Mouse (Mus musculus) forebrain, postnatal 0 days (tissue): ENCODE data around the gene Emc9. TPM values are rescaled to one million over a fixed set of nuclear protein-coding genes. Genes with fewer than 3 reads are reported as not detected.

Source experiments
- ATAC-seq: fragments of 200-750 bp; cut with Nextera tagmentation; 2 replicates; pipeline ENCODE4 v1.8.0; 2017; ENCODE audit warnings: mild to moderate bottlenecking, moderate library complexity
- DNase-seq: peaks from one replicate; pipeline ENCODE4 v3.0.0-alpha.2; 2015
- H3K27ac ChIP-seq: fragments of 300-500 bp; sonication (generic); 2 replicates; pipeline ENCODE4 v1.5.1; 2014; ENCODE audit warnings: low read depth, mild to moderate bottlenecking, antibody characterized with exemption, low read length, moderate library complexity, mixed read lengths
- H3K27me3 ChIP-seq: fragments of 300-500 bp; sonication (generic); 2 replicates; pipeline ENCODE4 v1.6.1; 2014; ENCODE audit warnings: mild to moderate bottlenecking, low read length, mixed read lengths; ENCODE audit not compliant: insufficient read depth
- H3K36me3 ChIP-seq: fragments of 300-500 bp; sonication (generic); 2 replicates; pipeline ENCODE4 v1.6.1; 2014; ENCODE audit warnings: mild to moderate bottlenecking, moderate library complexity; ENCODE audit not compliant: insufficient read depth
- H3K4me1 ChIP-seq: fragments of 300-500 bp; sonication (generic); 2 replicates; pipeline ENCODE4 v1.6.1; 2014; ENCODE audit warnings: antibody characterized with exemption; ENCODE audit not compliant: insufficient read depth
- H3K4me2 ChIP-seq: fragments of 300-500 bp; sonication (generic); 2 replicates; pipeline ENCODE4 v1.6.1; 2014; ENCODE audit warnings: low read depth, mild to moderate bottlenecking, moderate library complexity
- H3K4me3 ChIP-seq: fragments of 300-500 bp; sonication (generic); 2 replicates; pipeline ENCODE4 v1.5.1; 2014; ENCODE audit warnings: low read depth, low read length, mixed read lengths
- H3K9ac ChIP-seq: fragments of 300-500 bp; sonication (generic); 2 replicates; pipeline ENCODE4 v1.6.1; 2014; ENCODE audit warnings: mild to moderate bottlenecking
- H3K9me3 ChIP-seq: fragments of 300-500 bp; sonication (generic); 2 replicates; pipeline ENCODE4 v1.6.1; 2016; ENCODE audit warnings: low read length
- CTCF ChIP-seq: sonication (generic); IDR thresholded peaks from 2 replicates; pipeline ENCODE4 v1.5.1; 2016; ENCODE audit warnings: antibody characterized with exemption, control low read depth, low read depth
- WGBS: fragments of 180-500 bp; shearing (Covaris S2); extraction: QIAGEN DNeasy Blood & Tissue Kit; methylation state at CpG from one replicate; pipeline ENCODE4 v1.1.7; 2014; 5-methylcytosine and 5-hydroxymethylcytosine counted together
- polyA plus RNA-seq: library from polyadenylated mRNA; unstranded; fragments of >200 nt; fragmentation: Nextera tagmentation; extraction: Ambion mirVana; gene quantifications from 2 replicates; pipeline ENCODE4 v1.2.1, GENCODE M21; 2015
- total RNA-seq: library from RNA; depleted of rRNA; stranded (reverse); fragments of >200 nt; gene quantifications from 2 replicates; pipeline ENCODE4 v1.2.3, GENCODE M21; 2014

Emc9 gene
- total and polyA plus RNA-seq, 2 experiments from 2014 or later = 31.5 to 53.2 TPM

DNA sequence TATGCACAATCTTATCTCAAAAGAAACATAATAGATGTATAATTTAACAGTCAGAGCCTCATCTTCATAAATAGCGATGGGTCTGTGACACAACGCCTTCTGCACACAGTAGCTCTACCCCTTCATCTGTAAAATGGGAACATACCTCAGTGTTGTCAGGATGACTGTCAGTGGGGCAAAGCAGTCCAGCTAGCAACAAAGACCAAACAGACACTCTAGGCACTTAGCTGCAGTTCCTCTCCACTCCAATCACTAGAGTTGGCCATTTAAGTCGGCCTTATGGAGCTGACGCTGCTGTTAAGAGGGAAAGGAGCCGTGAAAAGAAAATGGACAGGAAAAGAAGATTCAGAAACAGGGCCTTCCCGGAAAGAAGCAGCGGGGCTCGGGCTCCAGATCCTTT lies 33.3 kb downstream of the Emc9 start:
- Histone ChIP-seq H3K27ac (no peak overlapping the region), H3K4me2 (no peak overlapping the region), H3K27me3 (no peaks in the 10 kb centered on the region), H3K4me1 (no peaks in the 10 kb centered on the region), H3K9me3 (no peaks in the 10 kb centered on the region), H3K4me3 (no peak overlapping the region), H3K36me3 (peaks cover 18% of the 10 kb centered on the region), H3K9ac (no peak overlapping the region)
- WGBS = 91% methylated on average over 8 of the region's 8 CpGs
- no peak for TF ChIP-seq CTCF
- DNase-seq (no peak), ATAC-seq (no peak)

DNA sequence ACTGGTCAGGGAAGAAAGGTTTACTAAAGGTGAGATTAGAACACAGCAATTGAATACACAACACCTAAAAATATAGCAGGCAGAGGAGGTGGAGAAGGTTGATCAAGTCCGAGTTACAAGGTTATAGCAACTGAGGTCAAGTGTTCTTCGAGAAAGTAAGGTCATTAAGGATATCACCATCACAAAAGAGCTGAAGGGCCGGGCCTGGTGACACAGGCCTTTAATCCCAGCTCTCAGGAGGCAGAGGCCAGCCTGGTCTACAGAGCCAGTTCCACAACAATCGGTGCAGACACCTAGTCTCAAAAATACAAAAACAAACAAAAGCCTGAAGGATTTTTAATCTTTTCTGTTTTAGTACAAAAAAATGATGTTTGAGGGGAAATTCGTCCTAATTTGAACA lies 33.8 kb downstream of the Emc9 start:
- no peaks in the 10 kb centered on the region for H3K9me3 ChIP-seq
- no peaks in the 10 kb centered on the region for H3K4me1 ChIP-seq
- no peaks in the 10 kb centered on the region for H3K27me3 ChIP-seq
- H3K4me2 ChIP-seq = no peak overlapping the region
- 67% methylated on average over 5 of the region's 5 CpGs for WGBS
- DNase-seq (no peak), ATAC-seq (no peak)
- H3K9ac ChIP-seq = no peak overlapping the region
- no peak overlapping the region for H3K4me3 ChIP-seq
- H3K27ac ChIP-seq = no peak overlapping the region
- TF ChIP-seq CTCF = no peak
- H3K36me3 ChIP-seq = peaks cover 20% of the 10 kb centered on the region

DNA sequence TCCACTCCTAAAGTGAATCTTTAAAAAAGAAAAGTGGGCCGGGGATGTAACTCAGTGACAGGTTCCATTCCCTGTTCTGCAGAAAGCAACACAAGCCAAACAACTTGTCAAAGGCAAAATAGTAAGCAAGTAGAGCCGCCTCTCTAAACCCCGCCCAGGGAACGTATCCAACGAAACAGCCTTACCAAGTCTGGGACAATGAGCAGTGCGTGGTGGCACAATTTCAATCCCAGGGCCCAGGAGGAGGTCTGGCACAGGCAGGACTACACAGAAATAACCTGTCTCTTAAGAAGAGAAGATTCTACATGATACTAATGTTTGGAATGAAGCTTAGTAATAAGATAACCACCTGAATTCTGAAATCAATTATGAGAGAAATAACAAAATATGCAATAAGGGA lies 34.9 kb downstream of the Emc9 start:
- Histone ChIP-seq H3K4me1 (no peaks in the 10 kb centered on the region), H3K4me3 (no peak overlapping the region), H3K4me2 (no peak overlapping the region), H3K27ac (no peak overlapping the region), H3K9me3 (no peaks in the 10 kb centered on the region), H3K36me3 (peaks cover 24% of the 10 kb centered on the region), H3K27me3 (no peaks in the 10 kb centered on the region), H3K9ac (no peak overlapping the region)
- DNase-seq (no peak), ATAC-seq (no peak)
- TF ChIP-seq CTCF = no peak
- 67% methylated on average over 6 of the region's 6 CpGs for WGBS

DNA sequence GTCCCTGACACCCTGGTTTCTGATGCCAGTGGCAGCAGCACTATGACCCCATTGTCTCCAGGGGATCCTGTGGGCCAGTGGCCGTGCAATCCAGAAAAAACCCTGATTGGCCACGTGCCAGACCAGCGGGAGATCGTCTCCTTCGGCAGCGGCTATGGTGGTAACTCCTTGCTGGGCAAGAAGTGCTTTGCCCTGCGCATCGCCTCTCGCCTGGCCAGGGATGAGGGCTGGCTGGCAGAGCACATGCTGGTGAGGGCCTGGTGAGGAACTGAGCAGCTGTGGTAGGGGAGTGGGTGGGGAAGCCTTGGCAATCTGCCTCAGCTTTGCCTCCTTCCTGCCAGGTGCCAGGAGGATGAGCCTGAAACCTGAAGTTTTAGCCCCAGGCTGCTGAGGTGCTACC lies 40.8 kb downstream of the Emc9 start:
- ATAC-seq (no peak), DNase-seq (no peak)
- peaks cover 27% of the 10 kb centered on the region for H3K36me3 ChIP-seq
- H3K27ac ChIP-seq = no peak overlapping the region
- H3K27me3 ChIP-seq = no peaks in the 10 kb centered on the region
- H3K4me3 ChIP-seq = no peak overlapping the region
- WGBS = 48% methylated on average over 9 of the region's 9 CpGs
- H3K4me1 ChIP-seq = peaks cover 11% of the 10 kb centered on the region
- no peak overlapping the region for H3K9ac ChIP-seq
- TF ChIP-seq CTCF = no peak
- no peaks in the 10 kb centered on the region for H3K9me3 ChIP-seq
- H3K4me2 ChIP-seq = no peak overlapping the region

DNA sequence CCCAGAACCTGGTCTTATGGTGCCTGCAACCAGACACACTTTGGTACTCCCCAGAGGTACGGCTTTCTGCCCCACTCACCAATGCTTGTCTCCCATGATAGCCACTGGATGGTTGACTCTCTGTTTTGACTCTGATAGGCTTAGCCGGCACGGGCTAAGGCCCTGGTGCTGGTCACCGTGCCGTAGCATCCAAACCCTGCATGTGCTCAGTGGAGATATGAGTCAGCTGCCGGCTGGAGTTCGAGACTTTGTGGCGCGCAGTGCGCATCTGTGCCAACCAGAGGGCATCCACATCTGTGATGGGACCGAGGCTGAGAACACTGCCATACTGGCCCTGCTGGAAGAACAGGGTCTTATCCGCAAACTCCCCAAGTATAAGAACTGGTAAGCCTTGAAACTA lies 42.8 kb downstream of the Emc9 start:
- peaks cover 11% of the 10 kb centered on the region for H3K4me1 ChIP-seq
- H3K4me3 ChIP-seq = no peak overlapping the region
- no peak for DNase-seq
- no peak overlapping the region for H3K9ac ChIP-seq
- H3K4me2 ChIP-seq = no peak overlapping the region
- ATAC-seq = no peak
- peaks cover 11% of the 10 kb centered on the region; the same call in 1 of the 2 replicates for H3K36me3 ChIP-seq
- no peak for TF ChIP-seq CTCF
- H3K9me3 ChIP-seq = no peaks in the 10 kb centered on the region
- H3K27me3 ChIP-seq = no peaks in the 10 kb centered on the region
- 95% methylated on average over 12 of the region's 12 CpGs for WGBS
- H3K27ac ChIP-seq = no peak overlapping the region

- Histone ChIP-seq H3K4me2 (peak overlapping the region; percentile 88), H3K36me3 (peaks cover 7% of the 10 kb centered on the region; the same call in 1 of the 2 replicates), H3K27ac (peak overlapping the region; percentile 85), H3K9ac (peak overlapping the region; percentile 77), H3K4me1 (peaks cover 11% of the 10 kb centered on the region), H3K27me3 (no peaks in the 10 kb centered on the region), H3K4me3 (peak overlapping the region; percentile 59), H3K9me3 (no peaks in the 10 kb centered on the region)
- peak; percentile 54 for ATAC-seq
- WGBS = 5% methylated on average over 10 of the region's 10 CpGs
- no peak for TF ChIP-seq CTCF
- peak; percentile 84 for DNase-seq
These were observed 44.2 kb downstream of the Emc9 start for GRCm38 (mm10) chr14:55540787-55541321.

- WGBS = 2% methylated on average over 32 of the region's 32 CpGs
- Histone ChIP-seq H3K36me3 (peaks cover 5% of the 10 kb centered on the region; the same call in 1 of the 2 replicates), H3K9ac (peak within 1 kb of the TSS; percentile 77), H3K4me3 (peak within 1 kb of the TSS; percentile 59), H3K27ac (peak within 1 kb of the TSS; percentile 85), H3K27me3 (no peaks in the 10 kb centered on the region), H3K9me3 (no peaks in the 10 kb centered on the region), H3K4me2 (peak within 1 kb of the TSS; percentile 88), H3K4me1 (peaks cover 11% of the 10 kb centered on the region)
- ATAC-seq (peak; percentile 89), DNase-seq (peak; percentile 69)
- TF ChIP-seq CTCF = 0 out of 2 replicates have a peak, but pooled peaks have one; percentile 6
These were observed 44.9 kb downstream of the Emc9 start, which contains the start of gene Pck2 for GRCm38 (mm10) chr14:55540067-55540786. Gene Pck2, plus strand, starts transcription at chr14:55540266.
